Mouse (Mus musculus) ES-E14 (cell line): ENCODE measurements around the gene Hist1h3g. TPM values are rescaled to one million over a fixed set of nuclear protein-coding genes. Genes with fewer than 3 reads are reported as not detected.
"Not testable (repeated sequence)": the region's sequence is repeated elsewhere in the genome, so short reads cannot be mapped to it uniquely, and the experiment has no call there.

Experiments
- DNase-seq: peaks from one replicate; pipeline ENCODE4 v3.0.0-alpha.2; 2013; ENCODE audit warnings: low read depth, low spot score
- H3K27ac ChIP-seq: 2 replicates; pipeline ENCODE4 v1.5.1; 2012; ENCODE audit warnings: low read depth, mild to moderate bottlenecking, low read length, moderate library complexity, mixed read lengths; ENCODE audit not compliant: poor library complexity, insufficient read depth, severe bottlenecking
- H3K36me3 ChIP-seq: 2 replicates; pipeline ENCODE4 v1.6.1; 2012; ENCODE audit warnings: mild to moderate bottlenecking, low read length, moderate library complexity, mixed read lengths; ENCODE audit not compliant: control insufficient read depth, poor library complexity, insufficient read depth, severe bottlenecking
- H3K4me1 ChIP-seq, 2 experiments: fragments of 150-350 bp in 1 of 2; sonication (generic) in 1 of 2; 2 replicates each; pipeline ENCODE4 v1.6.1; 2012; ENCODE audit warnings: low read length in 2 of 2, mild to moderate bottlenecking in 1 of 2, mixed read lengths in 1 of 2; ENCODE audit not compliant: control insufficient read depth in 2 of 2, insufficient read depth in 2 of 2, poor library complexity in 1 of 2
- H3K4me3 ChIP-seq, 2 experiments: fragments of 150-350 bp in 1 of 2; sonication (generic) in 1 of 2; 2 replicates each; pipeline ENCODE4 v1.5.1; 2012; ENCODE audit warnings: low read length in 2 of 2, low read depth in 1 of 2, mild to moderate bottlenecking in 1 of 2, mixed read lengths in 1 of 2; ENCODE audit not compliant: insufficient read depth in 1 of 2, poor library complexity in 1 of 2, severe bottlenecking in 1 of 2
- H3K9ac ChIP-seq: 2 replicates; pipeline ENCODE4 v1.6.1; 2012; ENCODE audit warnings: low read depth, mild to moderate bottlenecking, low read length, mixed read lengths; ENCODE audit not compliant: poor library complexity, insufficient read depth, severe bottlenecking
- H3K9me3 ChIP-seq: fragments of 150-350 bp; sonication (generic); 2 replicates; pipeline ENCODE4 v1.6.1; 2012; ENCODE audit warnings: low read depth, mild to moderate bottlenecking, low read length; ENCODE audit not compliant: control insufficient read depth, insufficient read depth
- CHD2 ChIP-seq: IDR thresholded peaks from 2 replicates; pipeline ENCODE4 v1.6.1; 2014; ENCODE audit warnings: mild to moderate bottlenecking, low read depth, low read length, inconsistent platforms
- HCFC1 ChIP-seq: IDR thresholded peaks from 2 replicates; pipeline ENCODE4 v1.6.1; 2012; ENCODE audit warnings: low read length, inconsistent platforms, borderline replicate concordance; ENCODE audit not compliant: insufficient read depth
- MAFK ChIP-seq: IDR thresholded peaks from 2 replicates; pipeline ENCODE4 v1.6.1; 2014; ENCODE audit warnings: mild to moderate bottlenecking, low read depth, low read length, inconsistent platforms; ENCODE audit not compliant: insufficient read depth
- ZC3H11A ChIP-seq: IDR thresholded peaks from 2 replicates; pipeline ENCODE4 v1.6.1; 2012; ENCODE audit warnings: low read depth, mild to moderate bottlenecking, inconsistent platforms, low read length, borderline replicate concordance
- ZNF384 ChIP-seq: IDR thresholded peaks from 2 replicates; pipeline ENCODE4 v1.6.1; 2012; ENCODE audit warnings: low read depth, low read length, inconsistent platforms
- in situ Hi-C, 2 experiments: fragments of 600-800 bp; cut with MboI; formaldehyde crosslinking; loops; one replicate each; pipeline ENCODE4 v1.15.1; 2025; ENCODE audit warnings: low sequenced_read_pairs in 2 of 2, inconsistent platforms in 1 of 2; ENCODE audit not compliant: unreplicated experiment in 2 of 2
- total RNA-seq: library from RNA; depleted of rRNA; stranded (reverse); fragments of 300-350 nt; gene quantifications from 2 replicates; pipeline ENCODE4 v1.2.3, GENCODE M21; 2012

The Hist1h3g gene
- total RNA-seq, 1 experiment, result 621 TPM

- 0 out of 4 replicates have a peak, but pooled peaks cover 0 to 2% of the 10 kb centered on the region in 2 experiments for H3K4me1 ChIP-seq
- H3K9me3 ChIP-seq, result no peaks in the 10 kb centered on the region
- peak overlapping the region; percentile 62; the same call in 1 of the 2 replicates for H3K27ac ChIP-seq
- H3K36me3 ChIP-seq, result no peaks in the 10 kb centered on the region
- H3K4me3 ChIP-seq, result no peak overlapping the region
- TF ChIP-seq ZNF384 (no peak), MAFK (no peak), CHD2 (no peak), HCFC1 (no peak), ZC3H11A (no peak)
- peak overlapping the region; percentile 43; the same call in 1 of the 2 replicates for H3K9ac ChIP-seq
- in situ Hi-C loops, result loop anchor here (10.0 to 25.0 kb wide), 3 partner anchors 188 to 1820 kb away; partner anchors contain the start of genes Hist1h4j (in 2 of the 2), Hist1h2ag (in 1 of the 2), Hist1h2ah (in 1 of the 2) and Hist1h2bb (in 1 of the 2)
- no peak for DNase-seq
Observed at GRCm38 (mm10) chr13:23556906-23557305, 21.7 kb downstream of the Hist1h3g start.

- not testable (repeated sequence) for H3K36me3 ChIP-seq, DNase-seq, H3K4me3 ChIP-seq, H3K9me3 ChIP-seq, H3K4me1 ChIP-seq
- Histone ChIP-seq H3K27ac (peak overlapping the region; percentile 69; the same call in 1 of the 2 replicates), H3K9ac (peak overlapping the region; percentile 48; the same call in 1 of the 2 replicates)
- in situ Hi-C loops, result loop anchor here (25.0 kb wide), 2 partner anchors 1523 to 1823 kb away; partner anchors contain the start of genes Hist1h4j (in 2 of the 2), Hist1h2ag (in 1 of the 2), Hist1h2ah (in 1 of the 2) and Hist1h2bj (in 1 of the 2)
Observed at GRCm38 (mm10) chr13:23560699-23561098, 25.5 kb downstream of the Hist1h3g start.

- peak overlapping the region; percentile 86; the same call in 1 of the 2 replicates for H3K27ac ChIP-seq
- peak overlapping the region; percentile 55 to 65 for H3K4me3 ChIP-seq
- 0 out of 2 replicates have a peak overlapping the region, but pooled peaks have one; percentile 74 for H3K9ac ChIP-seq
- not testable (repeated sequence) for DNase-seq, H3K4me1 ChIP-seq, H3K36me3 ChIP-seq, H3K9me3 ChIP-seq
- in situ Hi-C loops, result loop anchor here (25.0 kb wide), 2 partner anchors 1524 to 1824 kb away; partner anchors contain the start of genes Hist1h4j (in 2 of the 2), Hist1h2ag (in 1 of the 2), Hist1h2ah (in 1 of the 2) and Hist1h2bj (in 1 of the 2)
Observed at GRCm38 (mm10) chr13:23561531-23561882, 26.3 kb downstream of the Hist1h3g start.

GRCm38 (mm10) chr13:23561883-23562659 is 26.8 kb downstream of the Hist1h3g start, which contains the start of gene Hist1h3e:
Gene Hist1h3e (minus strand): TSS chr13:23562369.
- H3K4me3 ChIP-seq, result peak within 1 kb of the TSS; percentile 65 to 68
- H3K27ac ChIP-seq, result peak within 1 kb of the TSS; percentile 93
- in situ Hi-C loops, result loop anchor here (25.0 kb wide), 2 partner anchors 1525 to 1825 kb away; partner anchors contain the start of genes Hist1h4j (in 2 of the 2), Hist1h2ag (in 1 of the 2), Hist1h2ah (in 1 of the 2) and Hist1h2bj (in 1 of the 2)
- H3K9ac ChIP-seq, result peak within 1 kb of the TSS; percentile 82
- not testable (repeated sequence) for H3K36me3 ChIP-seq, H3K4me1 ChIP-seq, H3K9me3 ChIP-seq
- TF ChIP-seq HCFC1, result peak; percentile 41; the same call in 1 of the 2 replicates
- peak; percentile 93 for DNase-seq
